Mouse (Mus musculus) E14TG2a.4 (cell line): ENCODE data around the gene Acvr1b.

ENCODE experiments used
- CTCF ChIP-seq: conservative IDR thresholded peaks from 2 replicates; pipeline ENCODE4 v1.5.1; 2014; ENCODE audit warnings: low read length
- NANOG ChIP-seq: IDR thresholded peaks from 2 replicates; pipeline ENCODE4 v1.6.1; 2014; ENCODE audit warnings: borderline replicate concordance, low read length, mixed read lengths

DNA sequence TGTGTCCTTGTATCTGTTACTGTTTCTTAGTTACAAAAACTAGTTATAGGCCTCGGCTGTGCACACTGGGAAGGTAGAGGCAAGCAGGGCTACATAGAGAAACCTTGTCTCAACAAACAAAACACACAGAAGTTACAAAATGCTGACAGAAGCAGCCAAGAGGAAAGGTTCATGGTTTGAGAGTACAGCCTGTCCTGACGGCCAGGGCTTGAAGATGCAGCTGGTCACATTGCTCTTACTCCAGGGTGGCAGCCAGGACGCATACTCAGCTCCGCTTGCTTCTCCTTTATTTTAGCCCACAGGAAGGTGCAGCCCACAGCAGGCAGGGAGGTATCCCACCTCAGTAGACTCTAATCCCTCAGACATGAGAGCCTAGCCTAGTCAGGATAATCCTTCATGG is 42.2 kb downstream of the Acvr1b start:
- no peak for TF ChIP-seq CTCF
- no peak for TF ChIP-seq NANOG
